Mouse (Mus musculus) kidney, adult 2 months (tissue): ENCODE data around the gene Olfr693. TPM values are rescaled to one million over a fixed set of nuclear protein-coding genes. Genes with fewer than 3 reads are reported as not detected.
"Not testable (repeated sequence)": the region's sequence is repeated elsewhere in the genome, so short reads cannot be mapped to it uniquely, and the experiment has no call there.

Source experiments
- DNase-seq: peaks from one replicate; pipeline ENCODE4 v3.0.0; 2021
- H3K27ac ChIP-seq: fragments of 200-500 bp; 2 replicates; pipeline ENCODE4 v1.5.1; 2012; ENCODE audit warnings: low read depth, low read length, control low read depth, inconsistent platforms; ENCODE audit not compliant: insufficient read depth
- H3K27me3 ChIP-seq: fragments of 200-500 bp; replicated peaks from 2 replicates; pipeline ENCODE4 v1.6.1; 2012; ENCODE audit warnings: mild to moderate bottlenecking, moderate library complexity, low read length, inconsistent platforms; ENCODE audit not compliant: control insufficient read depth, insufficient read depth
- H3K36me3 ChIP-seq: fragments of 200-500 bp; 2 replicates; pipeline ENCODE4 v1.6.1; 2012; ENCODE audit warnings: mild to moderate bottlenecking, moderate library complexity, low read length, inconsistent platforms; ENCODE audit not compliant: control insufficient read depth, insufficient read depth
- H3K4me1 ChIP-seq: fragments of 200-500 bp; 2 replicates; pipeline ENCODE4 v1.6.1; 2011; ENCODE audit warnings: low read length; ENCODE audit not compliant: control insufficient read depth, insufficient read depth
- H3K4me3 ChIP-seq: fragments of 200-500 bp; 2 replicates; pipeline ENCODE4 v1.5.1; 2011; ENCODE audit warnings: mild to moderate bottlenecking, low read depth, low read length, control low read depth; ENCODE audit not compliant: insufficient read depth
- CTCF ChIP-seq: fragments of 200-500 bp; conservative IDR thresholded peaks from 2 replicates; pipeline ENCODE4 v1.5.1; 2011; ENCODE audit warnings: low read depth, mild to moderate bottlenecking, control low read depth, low read length, moderate library complexity, mixed read lengths; ENCODE audit not compliant: insufficient read depth, insufficient read length
- POLR2A ChIP-seq: fragments of 200-500 bp; IDR thresholded peaks from one replicate; pipeline ENCODE4 v1.6.1; 2011; ENCODE audit warnings: low read depth, low read length, control low read depth
- WGBS: fragments of 180-500 bp; shearing (Covaris S2); methylation state at CpG from one replicate; pipeline ENCODE4 v1.1.7; 2018; 5-methylcytosine and 5-hydroxymethylcytosine counted together
- polyA plus RNA-seq: library from polyadenylated mRNA; depleted of rRNA; stranded (reverse); fragments of >200 nt; gene quantifications from 2 replicates; pipeline ENCODE4 v1.2.3, GENCODE M21; 2012; rRNA removed

The Olfr693 gene
- not detected in 2 replicates for polyA plus RNA-seq

GRCm38 (mm10) chr7:106680484-106680883 lies at the start of gene Olfr693:
Olfr693 (minus strand) TSS chr7:106680584.
- Histone ChIP-seq H3K36me3 (no peaks in the 10 kb centered on the region), H3K4me1 (no peaks in the 10 kb centered on the region), H3K27me3 (no peaks in the 10 kb centered on the region), H3K4me3 (no peak within 1 kb of the TSS), H3K27ac (no peak within 1 kb of the TSS)
- no peak for DNase-seq
- TF ChIP-seq POLR2A (no peak), CTCF (no peak)

DNA sequence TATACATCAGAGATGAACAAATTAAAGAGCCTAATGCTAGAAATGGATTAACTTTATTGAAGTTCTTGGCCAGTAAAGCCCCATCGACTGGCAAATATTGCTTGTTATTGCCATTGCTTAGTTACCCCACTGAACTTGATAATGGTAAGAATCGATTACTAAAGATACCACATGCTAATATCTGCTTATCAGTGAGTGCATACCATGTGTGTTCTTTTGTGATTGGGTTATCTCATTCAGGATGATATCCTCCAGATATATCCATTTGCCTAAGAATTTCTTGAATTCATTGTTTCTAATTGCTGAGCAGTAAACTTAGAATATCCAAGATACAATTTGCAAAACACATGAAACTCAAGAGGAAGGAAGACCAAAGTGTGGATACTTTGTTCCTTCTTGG lies 45.3 kb upstream of the Olfr693 start:
- not testable (repeated sequence) for H3K27ac ChIP-seq, H3K27me3 ChIP-seq, H3K36me3 ChIP-seq, H3K4me1 ChIP-seq, DNase-seq, H3K4me3 ChIP-seq
- WGBS, result 91% methylated on average over 2 of the region's 2 CpGs

DNA sequence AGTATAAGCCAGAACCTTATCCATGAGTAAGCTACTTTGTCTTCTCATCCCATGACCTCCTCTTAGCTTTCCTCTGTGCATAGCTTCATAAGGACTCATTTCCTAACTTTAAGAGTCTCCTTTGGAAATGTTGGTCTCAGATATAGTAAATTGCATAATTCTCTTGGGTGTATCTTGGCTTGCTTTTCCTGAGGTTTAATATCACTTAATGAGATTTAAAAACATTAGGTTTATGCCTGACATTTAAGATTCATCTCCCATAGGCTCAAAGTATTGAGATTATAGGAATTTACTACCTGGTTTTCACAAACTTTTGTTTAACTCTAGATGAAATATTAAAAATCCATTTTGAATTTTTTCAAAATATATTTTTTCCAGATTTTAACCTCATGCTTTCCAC lies 35.9 kb upstream of the Olfr693 start, which contains the start of gene Olfr695:
Gene Olfr695 (minus strand): TSS at position 101 of the 400 bp plus-strand sequence.
- Histone ChIP-seq H3K36me3 (no peaks in the 10 kb centered on the region), H3K27me3 (no peaks in the 10 kb centered on the region), H3K4me3 (no peak within 1 kb of the TSS), H3K27ac (no peak within 1 kb of the TSS), H3K4me1 (no peaks in the 10 kb centered on the region)
- no peak for TF ChIP-seq CTCF
- TF ChIP-seq POLR2A, result no peak
- no peak for DNase-seq

DNA sequence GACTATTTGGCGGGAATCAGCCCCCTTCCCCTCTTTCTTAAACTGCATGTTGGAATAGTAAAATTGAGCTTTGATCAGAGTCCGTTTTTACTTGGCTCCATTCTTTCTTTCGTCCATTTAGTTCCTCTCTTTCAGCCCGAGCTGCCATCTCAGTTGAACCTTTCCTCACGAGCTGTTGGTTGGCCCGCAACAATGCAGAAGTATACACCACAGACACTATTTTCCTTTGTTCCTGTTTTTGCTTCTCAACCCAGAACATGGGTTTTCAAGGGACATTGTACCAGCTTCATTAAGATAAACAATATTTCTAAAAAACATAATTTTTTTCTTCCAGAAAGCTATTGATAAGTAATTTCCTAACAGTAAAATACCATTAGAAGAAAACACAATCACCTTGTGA lies 31.1 kb upstream of the Olfr693 start:
- Histone ChIP-seq H3K36me3 (no peaks in the 10 kb centered on the region), H3K27me3 (no peaks in the 10 kb centered on the region), H3K4me3 (no peak overlapping the region), H3K27ac (no peak overlapping the region), H3K4me1 (no peaks in the 10 kb centered on the region)
- DNase-seq, result no peak
- no peak for TF ChIP-seq CTCF
- TF ChIP-seq POLR2A, result no peak
- 85% methylated on average over 6 of the region's 6 CpGs for WGBS

DNA sequence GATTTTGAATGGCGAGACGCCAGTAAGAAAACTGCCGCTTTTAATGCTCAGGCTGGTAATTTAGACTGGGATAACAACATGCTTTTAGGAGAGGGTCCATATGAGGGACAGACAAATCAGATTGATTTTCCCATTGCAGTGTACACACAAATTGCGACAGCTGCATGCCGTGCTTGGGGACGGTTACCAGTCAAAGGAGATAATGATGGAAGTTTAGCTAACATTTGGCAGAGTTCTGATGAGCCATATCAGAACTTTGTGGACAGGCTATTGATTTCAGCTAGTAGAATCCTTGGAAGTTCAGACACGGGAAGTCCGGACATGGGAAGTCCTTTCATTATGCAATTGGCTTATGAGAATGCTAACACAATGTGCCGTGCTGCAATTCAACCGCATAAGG lies 27.3 kb upstream of the Olfr693 start:
- not testable (repeated sequence) for DNase-seq, H3K36me3 ChIP-seq, H3K27me3 ChIP-seq, H3K4me1 ChIP-seq, H3K27ac ChIP-seq, H3K4me3 ChIP-seq
- WGBS, result 69% methylated on average over 10 of the region's 10 CpGs

DNA sequence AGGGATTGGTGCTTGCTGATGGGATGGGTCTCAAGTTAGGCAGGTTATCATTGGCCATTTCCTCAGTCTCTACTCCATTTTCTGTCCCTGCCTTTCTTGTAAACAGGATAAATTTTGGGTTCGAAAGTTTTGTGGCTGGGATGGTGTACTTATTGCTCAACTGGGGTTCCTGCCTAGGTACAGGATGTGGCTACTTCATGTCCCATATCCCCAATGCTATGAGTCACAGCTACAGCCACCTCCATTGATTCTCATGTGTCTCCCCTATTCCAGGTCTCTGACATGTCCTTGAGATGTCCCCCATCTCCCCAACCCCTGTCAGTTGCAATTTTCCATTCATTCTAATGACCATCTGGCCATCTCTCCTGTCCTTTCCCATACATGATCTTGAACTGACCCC lies 16.5 kb upstream of the Olfr693 start:
- H3K36me3 ChIP-seq, result no peaks in the 10 kb centered on the region
- no peak for TF ChIP-seq CTCF
- no peak for TF ChIP-seq POLR2A
- H3K4me3 ChIP-seq, result no peak overlapping the region
- H3K4me1 ChIP-seq, result no peaks in the 10 kb centered on the region
- H3K27me3 ChIP-seq, result no peaks in the 10 kb centered on the region
- no peak for DNase-seq
- 82% methylated on average over 1 of the region's 1 CpGs for WGBS
- H3K27ac ChIP-seq, result no peak overlapping the region

- H3K36me3 ChIP-seq, result no peaks in the 10 kb centered on the region
- no peak overlapping the region for H3K4me3 ChIP-seq
- H3K27me3 ChIP-seq, result no peaks in the 10 kb centered on the region
- no peak for TF ChIP-seq CTCF
- no peak for TF ChIP-seq POLR2A
- no peak for DNase-seq
- H3K27ac ChIP-seq, result no peak overlapping the region
- 80% methylated on average over 3 of the region's 3 CpGs for WGBS
- H3K4me1 ChIP-seq, result no peaks in the 10 kb centered on the region
Measured at GRCm38 (mm10) chr7:106692976-106693375, 12.6 kb upstream of the Olfr693 start.

DNA sequence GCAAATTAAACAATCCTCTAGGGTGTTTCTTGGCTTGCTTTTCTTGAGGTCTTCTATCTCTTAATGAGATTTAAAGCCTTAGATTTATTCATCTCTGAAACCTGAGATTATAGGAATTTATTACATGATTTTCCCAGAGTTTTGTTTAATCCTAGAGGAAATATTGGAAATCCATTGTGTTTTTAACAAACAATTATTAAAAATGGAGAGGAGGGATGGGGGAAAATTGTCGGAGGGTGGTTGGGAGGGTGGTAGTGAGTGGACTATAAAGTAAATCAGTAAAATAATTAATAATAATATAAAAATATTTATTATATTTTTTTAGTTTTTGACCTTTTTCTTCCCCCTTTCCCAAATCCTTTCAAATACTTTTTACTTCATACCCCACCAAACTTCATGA lies 11.3 kb upstream of the Olfr693 start, which contains the start of gene Olfr694:
Gene Olfr694 (minus strand): TSS at position 101 of the 400 bp plus-strand sequence.
- no peak for DNase-seq
- Histone ChIP-seq H3K4me3 (no peak within 1 kb of the TSS), H3K27ac (no peak within 1 kb of the TSS), H3K36me3 (no peaks in the 10 kb centered on the region), H3K4me1 (no peaks in the 10 kb centered on the region), H3K27me3 (no peaks in the 10 kb centered on the region)
- TF ChIP-seq POLR2A (no peak), CTCF (no peak)
- 93% methylated on average over 1 of the region's 1 CpGs for WGBS
